Mouse (Mus musculus) cerebellum, adult 2 months (tissue): Measurements from ENCODE around the gene Cul7.

ENCODE experiments used
- CTCF ChIP-seq: fragments of 200-500 bp; IDR thresholded peaks from 2 replicates; pipeline ENCODE4 v1.5.1; 2011; ENCODE audit warnings: low read depth, mild to moderate bottlenecking, control low read depth, low read length, moderate library complexity, borderline replicate concordance; ENCODE audit not compliant: insufficient read depth
- POLR2A ChIP-seq: fragments of 200-500 bp; IDR thresholded peaks from 2 replicates; pipeline ENCODE4 v1.6.1; 2011; ENCODE audit warnings: low read length, control low read depth, borderline replicate concordance; ENCODE audit not compliant: insufficient read depth

DNA sequence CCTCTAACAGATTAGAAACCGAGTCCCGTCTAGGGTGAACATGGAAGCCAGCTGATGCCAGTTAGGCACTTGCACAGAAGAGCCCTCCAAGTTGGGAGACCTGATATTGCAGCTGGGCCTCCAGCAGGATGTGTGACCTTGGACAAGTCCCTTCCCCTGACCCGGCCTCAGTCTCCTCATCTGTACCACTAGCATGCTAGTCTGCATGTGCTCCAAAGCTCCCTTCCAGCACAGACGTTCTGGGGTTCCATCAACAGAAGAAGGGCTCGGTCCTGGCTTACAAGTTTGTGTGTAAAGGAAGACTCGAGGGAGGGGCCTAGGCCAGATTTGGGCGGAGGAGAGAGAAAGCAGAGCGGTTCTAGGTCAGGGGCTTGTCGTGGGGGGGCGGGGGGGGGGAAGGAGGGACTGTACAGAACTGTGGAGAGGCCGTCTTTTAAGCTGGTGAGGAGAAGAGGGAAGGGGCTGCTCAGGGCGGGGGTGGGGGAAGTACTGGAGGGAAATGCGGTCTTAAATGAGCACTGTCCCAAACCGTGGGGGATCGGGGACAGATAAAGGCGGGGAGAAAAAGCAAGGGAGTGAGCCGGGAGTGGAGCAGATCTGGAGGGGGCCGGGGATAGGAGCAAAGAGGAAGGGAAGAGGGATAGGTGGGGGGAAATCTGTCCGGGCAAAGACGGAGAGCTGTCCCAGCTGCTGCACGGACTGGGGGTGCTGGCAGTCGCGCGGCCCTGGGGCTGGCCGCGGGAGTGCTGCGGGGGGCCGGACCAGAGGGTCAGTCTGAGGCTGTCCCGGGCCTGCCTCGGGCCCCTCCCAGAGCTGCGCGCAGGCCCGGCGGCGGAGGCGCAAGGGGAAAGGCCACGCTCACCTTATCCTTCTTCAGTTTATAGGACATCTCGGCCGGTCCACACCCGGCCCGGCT, 54.1 kb downstream of the Cul7 start:
- no peak for TF ChIP-seq POLR2A
- TF ChIP-seq CTCF: no peak
